Mouse (Mus musculus) bone marrow, adult 2 months (tissue): ENCODE data around the gene Tepsin. TPM values are rescaled to one million over a fixed set of nuclear protein-coding genes. Genes with fewer than 3 reads are reported as not detected.
A peak's percentile ranks its signal among the peaks of the same experiment; 100 is the strongest.

Experiments used
- H3K27ac ChIP-seq: fragments of 200-500 bp; 2 replicates; pipeline ENCODE4 v1.5.1; 2012; ENCODE audit warnings: low read depth, mild to moderate bottlenecking, control low read depth, inconsistent platforms, low read length; ENCODE audit not compliant: control insufficient read depth, poor library complexity, insufficient read depth
- H3K4me1 ChIP-seq: fragments of 200-500 bp; 2 replicates; pipeline ENCODE4 v1.6.1; 2011; ENCODE audit warnings: low read length; ENCODE audit not compliant: control insufficient read depth, insufficient read depth
- H3K4me3 ChIP-seq: fragments of 200-500 bp; replicated peaks from 2 replicates; pipeline ENCODE3; 2011; ENCODE audit warnings: mild to moderate bottlenecking, low read depth, low read length, control low read depth; ENCODE audit not compliant: control insufficient read depth
- CTCF ChIP-seq: fragments of 200-500 bp; IDR thresholded peaks from 2 replicates; pipeline ENCODE4 v1.5.1; 2011; ENCODE audit warnings: low read length, control low read depth; ENCODE audit not compliant: control insufficient read depth, insufficient read depth
- POLR2A ChIP-seq: fragments of 200-500 bp; IDR thresholded peaks from 2 replicates; pipeline ENCODE4 v1.6.1; 2011; ENCODE audit warnings: low read depth, mild to moderate bottlenecking, control low read depth, low read length, borderline replicate concordance; ENCODE audit not compliant: control insufficient read depth
- WGBS: fragments of 180-500 bp; shearing (Covaris S2); methylation state at CpG from one replicate; pipeline ENCODE4 v1.1.7; 2018; 5-methylcytosine and 5-hydroxymethylcytosine counted together
- polyA plus RNA-seq: library from polyadenylated mRNA; stranded (reverse); fragments of >200 nt; gene quantifications from 2 replicates; pipeline ENCODE4 v1.2.4, GENCODE M21; 2011; ENCODE audit warnings: low replicate concordance; ENCODE audit not compliant: missing spikeins, insufficient read depth, insufficient read length

Tepsin gene
- polyA plus RNA-seq, 1 experiment = 24.6 TPM

- WGBS = 81% methylated on average over 3 of the region's 3 CpGs
- TF ChIP-seq POLR2A (no peak), CTCF (no peak)
- no peak overlapping the region for H3K4me3 ChIP-seq
- no peak overlapping the region for H3K27ac ChIP-seq
- no peaks in the 10 kb centered on the region for H3K4me1 ChIP-seq
Observed at GRCm38 (mm10) chr11:120076191-120076590, 22.3 kb downstream of the Tepsin start.

GRCm38 (mm10) chr11:120072986-120073647, 25.4 kb downstream of the Tepsin start:
- WGBS = 81% methylated on average over 9 of the region's 9 CpGs
- no peaks in the 10 kb centered on the region for H3K4me1 ChIP-seq
- no peak overlapping the region for H3K4me3 ChIP-seq
- TF ChIP-seq CTCF = no peak
- TF ChIP-seq POLR2A = no peak
- H3K27ac ChIP-seq = no peak overlapping the region

GRCm38 (mm10) chr11:120071731-120072320, 26.7 kb downstream of the Tepsin start:
- no peaks in the 10 kb centered on the region for H3K4me1 ChIP-seq
- H3K4me3 ChIP-seq = no peak overlapping the region
- H3K27ac ChIP-seq = no peak overlapping the region
- 83% methylated on average over 7 of the region's 7 CpGs for WGBS
- TF ChIP-seq CTCF (no peak), POLR2A (no peak)

DNA sequence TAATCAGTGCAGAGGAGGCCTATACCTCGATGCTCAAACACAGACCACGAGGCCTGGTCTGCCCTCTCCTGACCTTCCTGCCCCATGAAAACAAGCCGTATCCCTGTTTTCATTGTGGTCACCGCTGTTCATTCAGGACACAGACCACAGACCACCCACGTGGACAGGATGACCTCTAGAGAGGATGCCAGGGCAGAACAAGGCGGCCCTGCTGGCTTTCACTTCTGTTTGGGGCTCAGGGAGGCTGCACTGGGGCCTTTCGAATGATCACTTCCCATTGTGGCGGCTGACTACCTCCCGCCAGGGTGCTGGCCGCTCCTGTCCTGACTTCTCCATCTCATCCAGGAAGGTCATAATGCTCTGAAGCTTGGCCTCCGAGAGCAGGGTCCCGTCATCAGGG, 27.5 kb downstream of the Tepsin start:
- Histone ChIP-seq H3K27ac (no peak overlapping the region), H3K4me1 (no peaks in the 10 kb centered on the region), H3K4me3 (no peak overlapping the region)
- 67% methylated on average over 12 of the region's 12 CpGs for WGBS
- TF ChIP-seq CTCF = no peak
- no peak for TF ChIP-seq POLR2A

DNA sequence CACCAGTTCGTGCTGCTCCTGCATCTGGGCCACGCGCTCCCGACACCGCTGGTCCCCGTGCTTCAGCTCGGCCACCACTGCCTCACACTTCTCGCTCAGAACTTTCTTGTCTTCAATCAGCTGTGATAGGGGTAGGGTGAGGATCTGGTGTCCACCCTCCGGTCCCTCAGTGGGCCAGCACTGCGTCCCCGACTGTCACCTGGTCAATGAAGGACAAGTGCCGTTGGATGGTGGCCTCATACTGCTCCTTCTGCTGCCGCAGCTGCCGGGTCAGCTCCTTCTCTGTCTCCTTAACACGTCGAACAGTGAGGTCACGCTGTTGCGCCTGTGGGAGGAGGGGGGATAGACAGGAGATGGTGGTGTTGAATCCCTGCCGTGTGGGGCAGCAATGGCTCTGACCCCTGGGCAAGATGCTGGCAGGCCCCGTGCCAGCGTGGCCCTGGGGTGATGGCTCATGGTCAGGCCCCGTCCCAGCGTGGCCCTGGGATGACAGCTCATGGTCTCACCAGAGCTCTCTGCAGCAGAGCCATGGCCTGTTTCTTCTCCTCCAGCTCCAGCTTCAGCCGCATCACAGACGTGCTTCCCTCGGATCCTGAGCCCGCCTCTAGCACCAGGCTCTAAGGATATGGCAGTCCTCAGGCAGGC, 28.1 kb downstream of the Tepsin start:
- Histone ChIP-seq H3K27ac (no peak overlapping the region), H3K4me1 (no peaks in the 10 kb centered on the region), H3K4me3 (no peak overlapping the region)
- WGBS = 90% methylated on average over 27 of the region's 27 CpGs
- TF ChIP-seq POLR2A = no peak
- no peak for TF ChIP-seq CTCF

DNA sequence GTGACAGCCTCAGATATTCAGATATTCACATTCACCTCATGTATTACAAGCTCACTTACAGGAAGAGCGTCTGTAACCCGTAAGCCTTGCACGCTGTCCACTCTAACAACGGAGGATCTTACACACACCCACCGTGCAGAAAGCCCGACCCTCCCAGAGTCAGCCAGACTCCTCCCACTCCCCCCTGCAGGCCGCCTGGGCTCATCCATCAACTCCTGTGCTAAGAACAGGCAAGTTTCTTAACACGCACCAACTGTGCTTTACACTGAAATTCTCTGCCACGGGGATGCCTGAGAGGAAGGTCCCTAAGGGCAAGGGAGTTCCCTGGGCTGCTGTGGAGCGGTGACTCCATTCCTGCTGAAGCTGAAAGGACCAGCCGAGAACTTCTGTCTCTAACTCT, 29.3 kb downstream of the Tepsin start:
- 80% methylated on average over 11 of the region's 11 CpGs for WGBS
- Histone ChIP-seq H3K4me3 (no peak overlapping the region), H3K27ac (no peak overlapping the region), H3K4me1 (peaks cover 6% of the 10 kb centered on the region)
- TF ChIP-seq POLR2A (no peak), CTCF (no peak)

- Histone ChIP-seq H3K4me1 (peaks cover 9% of the 10 kb centered on the region), H3K4me3 (no peak overlapping the region), H3K27ac (no peak overlapping the region)
- TF ChIP-seq CTCF (no peak), POLR2A (no peak)
- 87% methylated on average over 17 of the region's 17 CpGs for WGBS
Observed at GRCm38 (mm10) chr11:120067834-120068233, 30.7 kb downstream of the Tepsin start.

- 21% methylated on average over 10 of the region's 10 CpGs for WGBS
- H3K4me3 ChIP-seq = peak overlapping the region; percentile 38
- TF ChIP-seq CTCF = peak; percentile 70
- 0 out of 2 replicates have a peak, but pooled peaks have one; percentile 29 for TF ChIP-seq POLR2A
- peaks cover 9% of the 10 kb centered on the region for H3K4me1 ChIP-seq
- H3K27ac ChIP-seq = peak overlapping the region; percentile 93; the same call in 1 of the 2 replicates
Observed at GRCm38 (mm10) chr11:120065291-120065690, 33.2 kb downstream of the Tepsin start.

DNA sequence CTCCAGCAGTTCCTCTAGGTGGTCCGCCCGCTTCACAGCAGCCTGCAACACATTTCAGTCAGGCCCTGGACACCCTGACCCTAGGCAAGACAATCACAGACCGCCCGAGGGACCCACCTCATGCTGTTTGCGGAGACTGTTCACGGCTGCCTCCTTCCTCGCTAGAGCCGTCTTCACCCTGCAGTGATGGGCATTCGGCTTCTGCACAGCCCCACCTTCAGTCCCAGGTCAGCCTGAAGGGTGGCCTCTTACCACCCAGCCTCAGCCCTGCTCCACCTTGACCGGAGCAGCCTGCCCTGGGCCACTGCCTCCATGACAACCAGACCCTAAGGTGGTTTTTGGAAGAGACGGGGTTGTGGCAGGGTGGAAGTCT, 33.9 kb downstream of the Tepsin start:
- no peak overlapping the region for H3K4me3 ChIP-seq
- peaks cover 9% of the 10 kb centered on the region for H3K4me1 ChIP-seq
- 85% methylated on average over 11 of the region's 11 CpGs for WGBS
- peak overlapping the region; percentile 93 for H3K27ac ChIP-seq
- TF ChIP-seq POLR2A = no peak; the same call in 1 of the 2 replicates
- TF ChIP-seq CTCF = no peak
